Mouse (Mus musculus): ENCODE data around the gene Gm10337.

The Gm10337 gene

GRCm38 (mm10) chr15:102517976-102518858, 14.7 kb downstream of the Gm10337 start, which contains the start of gene Tarbp2:
TSS of gene Tarbp2 (plus strand) at chr15:102518192.
- peak; percentile 100 for DNase-seq

- DNase-seq = peak in 1 of 2 experiments; percentile 37
Observed at GRCm38 (mm10) chr15:102518859-102519201, 15.3 kb downstream of the Gm10337 start.

GRCm38 (mm10) chr15:102519211-102520141, 16.0 kb downstream of the Gm10337 start:
- DNase-seq = no peak

- peak in 1 of 2 experiments; percentile 39 for DNase-seq
Observed at GRCm38 (mm10) chr15:102520416-102520815, 16.9 kb downstream of the Gm10337 start.

- DNase-seq = no peak
Observed at GRCm38 (mm10) chr15:102521480-102521879, 18.0 kb downstream of the Gm10337 start.

GRCm38 (mm10) chr15:102524892-102525485, 21.5 kb downstream of the Gm10337 start, which contains the start of gene Npff:
TSS of gene Npff (minus strand) at chr15:102524942.
- peak; percentile 68 to 79 for DNase-seq

GRCm38 (mm10) chr15:102526111-102527002, 22.8 kb downstream of the Gm10337 start:
- peak in 1 of 2 experiments; percentile 21 for DNase-seq

GRCm38 (mm10) chr15:102527936-102528335, 24.4 kb downstream of the Gm10337 start:
- peak in 1 of 2 experiments; percentile 28 for DNase-seq

GRCm38 (mm10) chr15:102528396-102528795, 24.9 kb downstream of the Gm10337 start:
- DNase-seq = no peak

- DNase-seq = no peak
Observed at GRCm38 (mm10) chr15:102530566-102530965, 27.0 kb downstream of the Gm10337 start.

- DNase-seq = no peak
Observed at GRCm38 (mm10) chr15:102531586-102531985, 28.1 kb downstream of the Gm10337 start.

- no peak for DNase-seq
Observed at GRCm38 (mm10) chr15:102532106-102532900, 28.8 kb downstream of the Gm10337 start.

- no peak for DNase-seq
Observed at GRCm38 (mm10) chr15:102533926-102534325, 30.4 kb downstream of the Gm10337 start.

GRCm38 (mm10) chr15:102544801-102545200, 41.3 kb downstream of the Gm10337 start:
- DNase-seq = no peak

- no peak for DNase-seq
Observed at GRCm38 (mm10) chr15:102546246-102546645, 42.7 kb downstream of the Gm10337 start.

GRCm38 (mm10) chr15:102546677-102547427, 43.3 kb downstream of the Gm10337 start:
- peak; percentile 62 to 70 for DNase-seq

GRCm38 (mm10) chr15:102547478-102547877, 44.0 kb downstream of the Gm10337 start:
- no peak for DNase-seq

- DNase-seq = no peak
Observed at GRCm38 (mm10) chr15:102552599-102552998, 49.1 kb downstream of the Gm10337 start.

All from kidney, postnatal 25 days (tissue).